Mouse (Mus musculus) lung, adult 2 months (tissue): ENCODE results near the gene Dars. TPM values are rescaled to one million over a fixed set of nuclear protein-coding genes. Genes with fewer than 3 reads are reported as not detected.

Experiments
- DNase-seq: peaks from one replicate; pipeline ENCODE4 v3.0.0; 2022
- H3K4me1 ChIP-seq: fragments of 200-500 bp; 2 replicates; pipeline ENCODE4 v1.6.1; 2011; ENCODE audit warnings: low read length; ENCODE audit not compliant: control insufficient read depth, insufficient read depth
- H3K4me3 ChIP-seq: fragments of 200-500 bp; replicated peaks from 2 replicates; pipeline ENCODE3; 2011; ENCODE audit warnings: low read depth, mild to moderate bottlenecking, control low read depth, low read length; ENCODE audit errors: extremely low read depth
- CTCF ChIP-seq: fragments of 200-500 bp; IDR thresholded peaks from 2 replicates; pipeline ENCODE4 v1.5.1; 2011; ENCODE audit warnings: mild to moderate bottlenecking, low read length, control low read depth; ENCODE audit not compliant: insufficient read depth
- POLR2A ChIP-seq: fragments of 200-500 bp; IDR thresholded peaks from 2 replicates; pipeline ENCODE4 v1.6.1; 2011; ENCODE audit warnings: low read depth, mild to moderate bottlenecking, control low read depth, low read length, borderline replicate concordance; ENCODE audit errors: extremely low read depth
- whole genome bisulfite sequencing: fragments of 180-500 bp; shearing (Covaris S2); methylation state at CpG from one replicate; pipeline ENCODE4 v1.1.7; 2018; 5-methylcytosine and 5-hydroxymethylcytosine counted together
- polyA plus RNA-seq: library from polyadenylated mRNA; depleted of rRNA; stranded (reverse); fragments of >200 nt; gene quantifications from 2 replicates; pipeline ENCODE4 v1.2.3, GENCODE M21; 2012

The Dars gene
- polyA plus RNA-seq, 1 experiment: 12.2 TPM

- TF ChIP-seq POLR2A (no peak), CTCF (no peak)
- WGBS: 89% methylated on average over 4 of the region's 4 CpGs
- no peak overlapping the region for H3K4me3 ChIP-seq
- DNase-seq: no peak
- H3K4me1 ChIP-seq: no peaks in the 10 kb centered on the region
Observed at GRCm38 (mm10) chr1:128451183-128451582, 34.0 kb upstream of the Dars start.

GRCm38 (mm10) chr1:128447206-128447902 is 30.2 kb upstream of the Dars start:
- 66% methylated on average over 7 of the region's 7 CpGs for WGBS
- TF ChIP-seq POLR2A (no peak), CTCF (no peak)
- Histone ChIP-seq H3K4me1 (peaks cover 4% of the 10 kb centered on the region; the same call in 1 of the 2 replicates), H3K4me3 (no peak overlapping the region)
- DNase-seq: no peak

GRCm38 (mm10) chr1:128443890-128444839 is 27.0 kb upstream of the Dars start:
- TF ChIP-seq CTCF: no peak
- TF ChIP-seq POLR2A: no peak
- DNase-seq: no peak
- peaks cover 8% of the 10 kb centered on the region for H3K4me1 ChIP-seq
- no peak overlapping the region for H3K4me3 ChIP-seq
- 58% methylated on average over 9 of the region's 9 CpGs for WGBS

GRCm38 (mm10) chr1:128441129-128441473 is 23.9 kb upstream of the Dars start:
- no peak for DNase-seq
- WGBS: 36% methylated on average over 5 of the region's 5 CpGs
- Histone ChIP-seq H3K4me1 (peaks cover 8% of the 10 kb centered on the region), H3K4me3 (no peak overlapping the region)
- TF ChIP-seq CTCF: no peak
- TF ChIP-seq POLR2A: no peak

- DNase-seq: no peak
- H3K4me1 ChIP-seq: peaks cover 8% of the 10 kb centered on the region
- 41% methylated on average over 16 of the region's 16 CpGs for WGBS
- H3K4me3 ChIP-seq: no peak overlapping the region
- no peak for TF ChIP-seq POLR2A
- TF ChIP-seq CTCF: no peak
Observed at GRCm38 (mm10) chr1:128440386-128441128, 23.4 kb upstream of the Dars start.

- Histone ChIP-seq H3K4me1 (peaks cover 8% of the 10 kb centered on the region), H3K4me3 (no peak overlapping the region)
- WGBS: 96% methylated on average over 4 of the region's 4 CpGs
- TF ChIP-seq CTCF: no peak
- no peak for TF ChIP-seq POLR2A
- no peak for DNase-seq
Observed at GRCm38 (mm10) chr1:128439618-128440017, 22.4 kb upstream of the Dars start.

- no peak overlapping the region for H3K4me3 ChIP-seq
- TF ChIP-seq CTCF (no peak), POLR2A (no peak)
- no peak for DNase-seq
- H3K4me1 ChIP-seq: peaks cover 4% of the 10 kb centered on the region; the same call in 1 of the 2 replicates
- WGBS: 72% methylated on average over 5 of the region's 5 CpGs
Observed at GRCm38 (mm10) chr1:128438526-128438925, 21.4 kb upstream of the Dars start.

- TF ChIP-seq POLR2A (no peak), CTCF (no peak)
- no peak overlapping the region for H3K4me3 ChIP-seq
- peaks cover 4% of the 10 kb centered on the region; the same call in 1 of the 2 replicates for H3K4me1 ChIP-seq
- 35% methylated on average over 1 of the region's 1 CpGs for WGBS
- no peak for DNase-seq
Observed at GRCm38 (mm10) chr1:128437276-128437675, 20.1 kb upstream of the Dars start.

- 75% methylated on average over 3 of the region's 3 CpGs for WGBS
- TF ChIP-seq CTCF (no peak), POLR2A (no peak)
Observed at GRCm38 (mm10) chr1:128436015-128436414, 18.8 kb upstream of the Dars start.

GRCm38 (mm10) chr1:128435551-128435950 is 18.4 kb upstream of the Dars start:
- no peak for DNase-seq
- TF ChIP-seq CTCF (no peak), POLR2A (no peak)
- 54% methylated on average over 4 of the region's 4 CpGs for WGBS
- H3K4me3 ChIP-seq: no peak overlapping the region
- no peaks in the 10 kb centered on the region for H3K4me1 ChIP-seq

More at GRCm38 (mm10) chr1:128436015-128436414, 18.8 kb upstream of the Dars start:
- Histone ChIP-seq H3K4me3 (no peak overlapping the region), H3K4me1 (peaks cover 2% of the 10 kb centered on the region; the same call in 1 of the 2 replicates)
- DNase-seq: no peak
